Mouse (Mus musculus) lung, embryonic 14.5 days (tissue): Measurements from ENCODE around the gene Gucy2g. TPM values are rescaled to one million over a fixed set of nuclear protein-coding genes. Genes with fewer than 3 reads are reported as not detected.
"Not testable (repeated sequence)": the region's sequence is repeated elsewhere in the genome, so short reads cannot be mapped to it uniquely, and the experiment has no call there.

Experiments
- ATAC-seq: fragments of 200-750 bp; cut with Nextera tagmentation; 2 replicates; pipeline ENCODE4 v1.8.0; 2017; ENCODE audit warnings: mild to moderate bottlenecking, moderate TSS enrichment, moderate library complexity; ENCODE audit not compliant: insufficient read depth
- DNase-seq: peaks from one replicate; pipeline ENCODE4 v3.0.0-alpha.2; 2015
- H3K27ac ChIP-seq: fragments of 300-500 bp; sonication (generic); 2 replicates; pipeline ENCODE4 v1.5.1; 2014; ENCODE audit warnings: low read depth, mild to moderate bottlenecking, moderate library complexity
- H3K27me3 ChIP-seq: fragments of 300-500 bp; sonication (generic); 2 replicates; pipeline ENCODE4 v1.6.1; 2014; ENCODE audit warnings: low read length, control low read depth; ENCODE audit not compliant: insufficient read depth
- H3K36me3 ChIP-seq: fragments of 300-500 bp; sonication (generic); 2 replicates; pipeline ENCODE4 v1.6.1; 2014; ENCODE audit warnings: control low read depth; ENCODE audit not compliant: insufficient read depth
- H3K4me1 ChIP-seq: fragments of 300-500 bp; sonication (generic); 2 replicates; pipeline ENCODE4 v1.6.1; 2014; ENCODE audit warnings: antibody characterized with exemption, control low read depth; ENCODE audit not compliant: insufficient read depth
- H3K4me2 ChIP-seq: fragments of 300-500 bp; sonication (generic); 2 replicates; pipeline ENCODE4 v1.6.1; 2014; ENCODE audit warnings: mild to moderate bottlenecking
- H3K4me3 ChIP-seq: fragments of 300-500 bp; sonication (generic); 2 replicates; pipeline ENCODE4 v1.5.1; 2014; ENCODE audit warnings: low read depth, low read length
- H3K9ac ChIP-seq: fragments of 300-500 bp; sonication (generic); 2 replicates; pipeline ENCODE4 v1.6.1; 2014
- H3K9me3 ChIP-seq: fragments of 300-500 bp; sonication (generic); 2 replicates; pipeline ENCODE4 v1.6.1; 2016; ENCODE audit warnings: low read depth, low read length, control low read depth
- CTCF ChIP-seq: IDR thresholded peaks from 2 replicates; pipeline ENCODE4 v1.5.1; 2016; ENCODE audit warnings: antibody characterized with exemption, low read depth
- WGBS: fragments of 180-500 bp; shearing (Covaris S2); extraction: QIAGEN DNeasy Blood & Tissue Kit; methylation state at CpG from one replicate; pipeline ENCODE4 v1.1.7; 2014; 5-methylcytosine and 5-hydroxymethylcytosine counted together
- microRNA-seq: library from miRNA; unstranded; fragments of <30 nt; microRNA quantifications from one replicate; pipeline ENCODE4, GENCODE M21; 2016; ENCODE audit warnings: borderline number of aligned reads
- polyA plus RNA-seq: library from polyadenylated mRNA; unstranded; fragments of >200 nt; fragmentation: Nextera tagmentation; extraction: Ambion mirVana; gene quantifications from 2 replicates; pipeline ENCODE4 v1.2.1, GENCODE M21; 2014

Gucy2g gene
- polyA plus RNA-seq, 1 experiment from 2014 or later = not detected

DNA sequence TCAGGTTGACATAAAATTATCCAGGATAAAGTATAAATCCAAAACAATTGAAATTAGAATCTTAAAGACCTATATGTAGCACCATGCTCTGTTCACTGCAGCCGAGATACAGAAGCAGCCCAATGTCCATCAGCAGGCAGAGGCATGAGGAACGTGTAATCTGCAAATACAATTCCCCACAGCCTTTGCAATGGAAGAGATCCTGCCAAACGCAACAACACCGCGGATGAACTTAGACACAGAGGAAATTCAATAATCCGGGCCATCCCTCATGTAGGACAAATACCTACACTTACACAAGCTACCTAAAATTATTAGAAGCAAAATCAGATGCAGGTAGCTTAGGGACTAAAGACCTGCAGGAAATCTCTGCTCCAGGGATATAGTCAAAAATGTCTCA is 88.1 kb downstream of the Gucy2g start:
- 86% methylated on average over 6 of the region's 6 CpGs for WGBS
- DNase-seq (no peak), ATAC-seq (no peak)
- TF ChIP-seq CTCF = no peak
- H3K4me2 ChIP-seq = no peak overlapping the region
- H3K27me3 ChIP-seq = no peaks in the 10 kb centered on the region
- no peak overlapping the region for H3K4me3 ChIP-seq
- H3K4me1 ChIP-seq = no peaks in the 10 kb centered on the region
- no peak overlapping the region for H3K9ac ChIP-seq
- H3K9me3 ChIP-seq = no peaks in the 10 kb centered on the region
- H3K36me3 ChIP-seq = no peaks in the 10 kb centered on the region
- H3K27ac ChIP-seq = no peak overlapping the region

DNA sequence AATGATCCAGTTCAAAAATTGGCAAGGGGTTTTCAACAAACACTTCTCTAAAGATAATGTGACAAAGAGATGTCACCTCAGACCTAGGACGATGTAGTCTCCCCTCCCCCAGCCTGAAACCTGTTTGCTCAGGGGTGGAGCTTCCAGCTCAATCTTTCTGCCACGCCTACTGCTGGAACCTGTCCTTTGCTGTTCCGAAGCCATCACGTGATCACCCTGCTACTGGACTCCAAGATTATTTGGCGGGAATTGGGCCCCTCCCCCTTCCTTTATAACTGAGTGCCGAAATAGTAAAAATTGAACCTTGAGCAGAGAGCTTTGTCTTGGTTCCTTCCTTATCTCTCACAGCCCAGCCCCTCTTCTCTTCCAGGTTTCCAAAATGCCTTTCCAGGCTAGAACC is 88.8 kb downstream of the Gucy2g start:
- not testable (repeated sequence) for H3K4me1 ChIP-seq, H3K4me3 ChIP-seq, H3K27me3 ChIP-seq, H3K27ac ChIP-seq, DNase-seq, H3K36me3 ChIP-seq, H3K9ac ChIP-seq, H3K4me2 ChIP-seq, H3K9me3 ChIP-seq, ATAC-seq
- 41% methylated on average over 5 of the region's 6 CpGs for WGBS

- Histone ChIP-seq H3K27me3 (no peaks in the 10 kb centered on the region), H3K36me3 (no peaks in the 10 kb centered on the region), H3K9me3 (no peaks in the 10 kb centered on the region), H3K9ac (no peak overlapping the region), H3K4me3 (no peak overlapping the region), H3K4me1 (no peaks in the 10 kb centered on the region), H3K27ac (no peak overlapping the region), H3K4me2 (no peak overlapping the region)
- no peak for TF ChIP-seq CTCF
- 60% methylated on average over 6 of the region's 6 CpGs for WGBS
- no peak for ATAC-seq
- no peak for DNase-seq
These were observed 91.4 kb downstream of the Gucy2g start for GRCm38 (mm10) chr19:55149646-55150045.

GRCm38 (mm10) chr19:55148109-55148508 is 92.9 kb downstream of the Gucy2g start:
- H3K4me1 ChIP-seq = 0 out of 2 replicates have a peak, but pooled peaks cover 3% of the 10 kb centered on the region
- no peak for TF ChIP-seq CTCF
- no peak for ATAC-seq
- DNase-seq = no peak
- no peaks in the 10 kb centered on the region for H3K36me3 ChIP-seq
- WGBS = 46% methylated on average over 6 of the region's 6 CpGs
- no peak overlapping the region for H3K4me3 ChIP-seq
- no peak overlapping the region for H3K4me2 ChIP-seq
- H3K9ac ChIP-seq = no peak overlapping the region
- no peaks in the 10 kb centered on the region for H3K27me3 ChIP-seq
- H3K9me3 ChIP-seq = no peaks in the 10 kb centered on the region
- no peak overlapping the region for H3K27ac ChIP-seq

Small RNAs within 50 kb of the gene (microRNA-seq; reads per million reads assigned to microRNA genes)
- 1.4 reads per million for gene Mir6715

Other genes starting within 250 kb of the Gucy2g start
- gene Gpam, start 114.0 kb downstream of the Gucy2g start, polyA plus RNA-seq = 29.4 and 31.0 TPM in 2 replicates
- not detected in 2 replicates for gene Tectb, start 60.5 kb downstream of the Gucy2g start, polyA plus RNA-seq
- 60.1 and 69.3 TPM in 2 replicates for gene Acsl5, start 10.7 kb upstream of the Gucy2g start, polyA plus RNA-seq
- gene Zdhhc6, start 74.8 kb upstream of the Gucy2g start, polyA plus RNA-seq = 105 and 106 TPM in 2 replicates
- gene Vti1a, start 75.1 kb upstream of the Gucy2g start, polyA plus RNA-seq = 25.0 and 25.5 TPM in 2 replicates